ENCODE assay signal across 8 mouse cellular contexts in the genomic region with DNA sequence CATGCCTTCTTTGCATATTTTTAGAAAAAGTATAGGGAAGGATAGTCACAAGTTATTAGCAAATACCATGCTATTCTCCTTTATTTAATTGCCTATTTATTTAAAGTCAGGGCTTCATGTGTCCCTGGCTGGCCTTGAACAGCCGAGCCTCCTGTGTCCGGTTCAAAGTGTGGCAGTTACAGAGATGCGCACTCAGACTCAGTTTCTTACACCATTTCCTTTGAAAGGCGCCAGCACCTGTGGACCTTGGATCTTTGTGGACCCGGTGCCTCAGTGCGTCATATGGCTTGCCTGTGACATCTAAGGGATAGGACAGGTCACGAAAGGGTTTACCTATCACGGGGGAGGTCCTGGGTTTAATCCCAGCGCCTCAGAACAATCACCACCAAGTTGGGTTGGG. TPM values are rescaled to one million over a fixed set of nuclear protein-coding genes. Genes with fewer than 3 reads are reported as not detected.
DNase-seq lines count a peak whose midpoint lies in the region; ATAC-seq and TF ChIP-seq lines count a peak whose summit lies in the region.

No protein-coding gene starts in this region.

- H3K4me1 ChIP-seq in megakaryocyte, embryonic 14.5 days: peaks cover 51% of the 10 kb centered on the region
- peaks cover under 1 to 20% of the 10 kb centered on the region in 2 experiments; a peak in 3 of 4 replicates for H3K4me1 ChIP-seq in liver, embryonic 14.5 days (replicated peaks; ENCODE audit: control insufficient read depth in 2 of 2, insufficient read depth in 2 of 2, low read length in 1 of 2)
- no peaks in the 10 kb centered on the region for H3K4me1 ChIP-seq in lung, postnatal 0 days (ENCODE audit: insufficient read depth, low read depth, low read length)

- DNase-seq in adrenal gland, adult (ENCODE audit: inconsistent age in 2 of 2, low spot score in 1 of 2): peak; percentile 21 to 57
- DNase-seq in adrenal gland, postnatal 10 days: no peak
- DNase-seq in liver, embryonic 14.5 days (ENCODE audit: low read depth in 3 of 3, low spot score in 3 of 3): no peak
- no peak for DNase-seq in right cerebral cortex, adult 18-20 months
- no peak for DNase-seq in layer of hippocampus, adult 8-10 months (ENCODE audit: low spot score in 2 of 2)
- DNase-seq in lung, postnatal 0 days (ENCODE audit: low spot score): no peak

- H3K9me3 ChIP-seq in megakaryocyte, embryonic 14.5 days: no peaks in the 10 kb centered on the region
- H3K9me3 ChIP-seq in liver, embryonic 14.5 days (ENCODE audit: control insufficient read depth, low read length): no peaks in the 10 kb centered on the region
- no peaks in the 10 kb centered on the region for H3K9me3 ChIP-seq in lung, postnatal 0 days (ENCODE audit: low read length)

- H3K27ac ChIP-seq in liver, embryonic 14.5 days: no peak overlapping the region
- H3K27ac ChIP-seq in lung, postnatal 0 days (ENCODE audit: low read length): no peak overlapping the region

- TF ChIP-seq EP300 in liver, embryonic 14.5 days (IDR thresholded peaks at IDR 0.05; ENCODE audit: low read depth): no peak
- no peak for TF ChIP-seq EP300 in lung, postnatal 0 days (IDR thresholded peaks at IDR 0.05)

- H3K9ac ChIP-seq in liver, embryonic 14.5 days (replicated peaks): no peak overlapping the region
- H3K9ac ChIP-seq in lung, postnatal 0 days (replicated peaks; ENCODE audit: low read depth): no peak overlapping the region

- no peaks in the 10 kb centered on the region for H3K36me3 ChIP-seq in megakaryocyte, embryonic 14.5 days (replicated peaks; ENCODE audit: low read length)
- no peaks in the 10 kb centered on the region for H3K36me3 ChIP-seq in liver, embryonic 14.5 days (replicated peaks; ENCODE audit: control insufficient read depth, insufficient read depth, low read depth)
- H3K36me3 ChIP-seq in lung, postnatal 0 days (ENCODE audit: insufficient read depth, low read length): no peaks in the 10 kb centered on the region

- no peak for TF ChIP-seq CTCF in liver, embryonic 14.5 days (IDR thresholded peaks at IDR 0.05; ENCODE audit: low read depth)
- TF ChIP-seq CTCF in lung, postnatal 0 days (IDR thresholded peaks at IDR 0.05): no peak

- peaks cover under 1% of the 10 kb centered on the region for H3K27me3 ChIP-seq in megakaryocyte, embryonic 14.5 days (replicated peaks)
- H3K27me3 ChIP-seq in liver, embryonic 14.5 days (ENCODE audit: control insufficient read depth, insufficient read depth, low read length): no peaks in the 10 kb centered on the region
- no peaks in the 10 kb centered on the region for H3K27me3 ChIP-seq in lung, postnatal 0 days (replicated peaks; ENCODE audit: insufficient read depth, low read length)

- peak overlapping the region; percentile 89 for H3K4me3 ChIP-seq in megakaryocyte, embryonic 14.5 days (replicated peaks)
- H3K4me3 ChIP-seq in liver, embryonic 14.5 days (ENCODE audit: insufficient read depth in 1 of 2, low read depth in 2 of 2, low read length in 2 of 2): peak overlapping the region in 1 of 2 experiments; percentile 53; a peak in 1 of 4 replicates
- H3K4me3 ChIP-seq in lung, postnatal 0 days (ENCODE audit: low read depth, low read length): no peak overlapping the region

- peak overlapping the region; percentile 73 for H3K4me2 ChIP-seq in liver, embryonic 14.5 days (ENCODE audit: low read depth)
- H3K4me2 ChIP-seq in lung, postnatal 0 days (replicated peaks; ENCODE audit: low read depth, low read length): no peak overlapping the region

- WGBS in liver, embryonic 14.5 days (ENCODE audit: insufficient replicate concordance): 54% methylated on average over 9 of the region's 9 CpGs
- WGBS in lung, postnatal 0 days: 38% methylated on average over 9 of the region's 9 CpGs

- ATAC-seq in megakaryocyte, adult 5-6 weeks (ENCODE audit: poor library complexity, severe bottlenecking): no peak
- no peak for ATAC-seq in liver, embryonic 14.5 days (ENCODE audit: insufficient read depth)
- ATAC-seq in lung, postnatal 0 days: no peak

RNA-seq across cellular contexts. Expression of a gene that starts 49.5 kb away (rescaled TPM):
- 100 to 1,000 TPM; 267 to 278 TPM for total RNA-seq in adrenal gland, postnatal 10 days (2021)
- polyA plus RNA-seq in megakaryocyte, embryonic 14.5 days (2012; ENCODE audit: insufficient read depth, low replicate concordance): 0.35 and 5.9 TPM in 2 replicates
- total RNA-seq in megakaryocyte, adult 5-6 weeks (2015): 177 and 179 TPM in 2 replicates
- total RNA-seq in megakaryocyte, adult 5-6 weeks (2017): 384 and 435 TPM in 2 replicates
- 24.3 and 34.5 TPM in 2 replicates for polyA plus RNA-seq in liver, embryonic 14.5 days (2012; rRNA removed)
- polyA plus RNA-seq in liver, embryonic 14.5 days (2014; fragmentation: Nextera tagmentation; extraction: Ambion mirVana): 54.5 and 71.8 TPM in 2 replicates
- 100 to 1,000 TPM; 146 to 229 (median 193) TPM for total RNA-seq in layer of hippocampus, adult 8-10 months (2022)
- polyA plus RNA-seq in lung, postnatal 0 days (2015; fragmentation: Nextera tagmentation; extraction: Ambion mirVana): 81.8 and 85.2 TPM in 2 replicates

Comparison
In these comparisons a context has a peak if more than half of its experiments do, and no peak if none do; other contexts are left out.
1. DNase-seq: peak in adrenal gland, adult (2 of 2); none in adrenal gland, postnatal 10 days (single experiment), liver, embryonic 14.5 days (0 of 3), right cerebral cortex, adult 18-20 months (single experiment), layer of hippocampus, adult 8-10 months (0 of 2) and lung, postnatal 0 days (single experiment).